Mouse (Mus musculus): ENCODE results near the gene Nme4.

Gene Nme4

GRCm38 (mm10) chr17:26066488-26067020, 28.8 kb downstream of the Nme4 start:
- in situ Hi-C loops (cut with MboI), result no loop called here

- in situ Hi-C loops (cut with MboI), result no loop called here
These were observed 30.5 kb downstream of the Nme4 start for GRCm38 (mm10) chr17:26064916-26065315.

- in situ Hi-C loops (cut with MboI), result no loop called here
These were observed 37.4 kb downstream of the Nme4 start for GRCm38 (mm10) chr17:26057787-26058567.

GRCm38 (mm10) chr17:26057278-26057677, 38.1 kb downstream of the Nme4 start:
- in situ Hi-C loops (cut with MboI), result no loop called here

GRCm38 (mm10) chr17:26055164-26055563, 40.2 kb downstream of the Nme4 start:
- in situ Hi-C loops (cut with MboI), result no loop called here

GRCm38 (mm10) chr17:26054133-26054845, 41.1 kb downstream of the Nme4 start:
- in situ Hi-C loops (cut with MboI), result no loop called here

- in situ Hi-C loops (cut with MboI), result no loop called here
These were observed 42.7 kb downstream of the Nme4 start for GRCm38 (mm10) chr17:26052706-26053105.

GRCm38 (mm10) chr17:26052074-26052473, 43.3 kb downstream of the Nme4 start:
- in situ Hi-C loops (cut with MboI), result no loop called here

- in situ Hi-C loops (cut with MboI), result no loop called here
These were observed 47.3 kb downstream of the Nme4 start for GRCm38 (mm10) chr17:26048118-26048517.

GRCm38 (mm10) chr17:26046253-26046997, 49.0 kb downstream of the Nme4 start:
- in situ Hi-C loops (cut with MboI), result no loop called here

GRCm38 (mm10) chr17:26045285-26045684, 50.1 kb downstream of the Nme4 start:
- in situ Hi-C loops (cut with MboI), result no loop called here

- in situ Hi-C loops (cut with MboI), result no loop called here
These were observed 52.2 kb downstream of the Nme4 start for GRCm38 (mm10) chr17:26043249-26043636.

GRCm38 (mm10) chr17:26042599-26043248, 52.7 kb downstream of the Nme4 start:
- in situ Hi-C loops (cut with MboI), result no loop called here

Data from mature B cell (primary cell).